Mouse (Mus musculus) kidney, embryonic 16.5 days (tissue): ENCODE results near the gene Trim69. TPM values are rescaled to one million over a fixed set of nuclear protein-coding genes. Genes with fewer than 3 reads are reported as not detected.

ENCODE experiments used
- polyA plus RNA-seq: library from polyadenylated mRNA; unstranded; fragments of >200 nt; fragmentation: Nextera tagmentation; extraction: Ambion mirVana; gene quantifications from 2 replicates; pipeline ENCODE4 v1.2.1, GENCODE M21; 2015

The Trim69 gene
- polyA plus RNA-seq, 1 experiment from 2014 or later, result not detected

Other genes starting within 250 kb of the Trim69 start
- gene Ctdspl2, start 204.7 kb upstream of the Trim69 start, polyA plus RNA-seq, result 49.5 and 54.2 TPM in 2 replicates
- 0.22 and 0.25 TPM in 2 replicates for gene Mageb3, start 204.6 kb upstream of the Trim69 start, polyA plus RNA-seq
- gene Eif3j1, start 132.2 kb upstream of the Trim69 start, polyA plus RNA-seq, result 9.6 and 10.9 TPM in 2 replicates
- 8.8 and 9.3 TPM in 2 replicates for gene Spg11, start 42.3 kb upstream of the Trim69 start, polyA plus RNA-seq
- 221 and 232 TPM in 2 replicates for gene B2m, start 13.0 kb upstream of the Trim69 start, polyA plus RNA-seq
- not detected in 2 replicates for gene Patl2, start 25.5 kb downstream of the Trim69 start, polyA plus RNA-seq
- gene Terb2, start 25.6 kb downstream of the Trim69 start, polyA plus RNA-seq, result not detected in 2 replicates
- 62.2 and 62.4 TPM in 2 replicates for gene Sord, start 74.0 kb downstream of the Trim69 start, polyA plus RNA-seq
- gene Duox2, start 137.7 kb downstream of the Trim69 start, polyA plus RNA-seq, result 0.06 TPM in 2 replicates
- not detected in 2 replicates for gene Duoxa2, start 138.2 kb downstream of the Trim69 start, polyA plus RNA-seq
- gene Duoxa1, start 153.0 kb downstream of the Trim69 start, polyA plus RNA-seq, result 0.15 TPM in 1 of 2 replicates, not detected in the other
- gene Duox1, start 155.0 kb downstream of the Trim69 start, polyA plus RNA-seq, result 0.05 TPM in 1 of 2 replicates, not detected in the other
- gene Shf, start 208.5 kb downstream of the Trim69 start, polyA plus RNA-seq, result 2.0 and 2.3 TPM in 2 replicates